Mouse (Mus musculus) thymus, postnatal 4 days (tissue): ENCODE measurements around the gene Spon1.

Experiments used
- DNase-seq: peaks from one replicate; pipeline ENCODE4 v3.0.0; 2021

Gene Spon1

GRCm38 (mm10) chr7:113845191-113845590 is 79.4 kb downstream of the Spon1 start:
- DNase-seq = no peak

- DNase-seq = no peak
Observed at GRCm38 (mm10) chr7:113846553-113846952, 80.8 kb downstream of the Spon1 start.

GRCm38 (mm10) chr7:113847041-113847819 is 81.4 kb downstream of the Spon1 start:
- DNase-seq = no peak

- no peak for DNase-seq
Observed at GRCm38 (mm10) chr7:113850389-113850788, 84.6 kb downstream of the Spon1 start.

DNA sequence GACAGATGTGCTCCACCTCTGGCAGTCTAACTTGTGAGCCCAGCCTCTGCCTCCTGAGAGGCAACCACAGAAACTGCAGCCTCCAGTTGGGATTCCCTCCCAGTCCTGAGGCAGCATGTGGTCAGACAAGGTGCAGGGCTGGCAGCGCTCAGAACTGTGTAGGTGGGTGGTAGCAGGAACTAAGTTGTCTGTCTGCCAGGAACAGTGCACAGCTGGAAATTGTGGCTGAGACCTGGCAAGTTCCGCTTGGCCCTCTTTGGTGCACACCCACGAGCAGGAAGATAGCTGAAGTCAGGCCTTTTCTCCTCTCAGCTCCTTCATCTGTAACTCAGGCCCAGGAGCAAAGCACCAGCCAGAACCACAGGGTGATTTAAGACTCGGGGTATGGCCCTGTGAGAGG is 89.6 kb downstream of the Spon1 start:
- DNase-seq = peak; percentile 38

DNA sequence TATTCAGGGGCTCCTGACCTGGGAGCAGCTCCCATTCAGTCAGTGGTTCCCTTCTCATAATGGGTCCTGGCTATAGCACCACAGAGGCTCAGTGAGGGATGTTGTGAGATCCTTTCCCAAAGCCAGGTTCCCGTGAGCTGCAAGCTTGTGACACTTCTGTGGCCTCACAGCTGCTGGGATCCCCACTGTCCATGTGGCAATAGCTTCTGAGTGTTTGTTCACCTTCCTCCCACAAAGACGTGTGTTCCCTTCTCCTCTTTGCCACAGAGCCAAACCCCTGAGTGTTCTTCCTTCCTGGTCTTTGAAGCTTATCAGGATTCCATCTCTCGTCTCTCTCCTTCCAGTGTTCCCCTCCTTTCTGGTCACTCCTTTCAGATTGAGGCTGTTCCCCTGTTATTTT is 90.3 kb downstream of the Spon1 start:
- no peak for DNase-seq

- no peak for DNase-seq
Observed at GRCm38 (mm10) chr7:113859480-113859881, 93.7 kb downstream of the Spon1 start.

DNA sequence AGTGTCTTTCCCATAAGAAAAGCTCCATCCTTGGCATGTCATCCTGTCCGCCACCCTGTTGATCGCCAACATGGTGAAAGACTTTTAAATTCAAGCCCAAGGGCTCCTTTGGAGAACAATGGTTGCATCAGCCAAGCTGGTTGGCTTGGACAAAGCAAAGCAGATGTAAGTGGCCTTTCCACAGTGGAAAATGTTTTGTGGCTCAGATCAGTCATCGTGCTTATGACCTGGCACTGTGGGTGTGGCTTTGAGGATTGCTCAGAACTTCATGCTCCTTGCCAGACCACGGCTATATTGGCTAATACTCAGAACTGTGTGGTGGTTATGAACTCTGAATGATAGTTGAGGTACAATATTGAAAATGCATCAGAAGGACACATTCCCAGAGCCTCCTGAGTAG is 96.2 kb downstream of the Spon1 start:
- DNase-seq = no peak

- DNase-seq = no peak
Observed at GRCm38 (mm10) chr7:113872846-113873245, 107.0 kb downstream of the Spon1 start.

DNA sequence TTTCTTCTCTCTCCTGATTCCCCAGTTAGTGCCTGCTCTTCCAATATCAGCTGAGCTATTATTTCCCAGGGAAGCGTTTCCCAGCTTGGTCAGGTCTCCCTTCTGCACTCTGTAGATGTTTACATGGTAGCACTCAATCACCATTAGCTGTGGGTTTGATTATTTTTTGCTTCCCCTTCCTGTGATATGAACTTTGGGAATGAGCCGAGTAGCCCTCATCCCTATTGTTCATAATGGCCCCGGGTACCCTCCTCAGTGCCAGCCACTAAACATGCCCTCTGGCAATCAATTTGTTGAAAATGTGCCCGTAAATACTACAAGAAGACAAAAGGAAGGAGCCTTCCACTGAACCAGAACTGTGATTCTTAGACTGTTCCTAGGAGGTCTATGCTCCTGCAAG is 111.7 kb downstream of the Spon1 start:
- DNase-seq = no peak

DNA sequence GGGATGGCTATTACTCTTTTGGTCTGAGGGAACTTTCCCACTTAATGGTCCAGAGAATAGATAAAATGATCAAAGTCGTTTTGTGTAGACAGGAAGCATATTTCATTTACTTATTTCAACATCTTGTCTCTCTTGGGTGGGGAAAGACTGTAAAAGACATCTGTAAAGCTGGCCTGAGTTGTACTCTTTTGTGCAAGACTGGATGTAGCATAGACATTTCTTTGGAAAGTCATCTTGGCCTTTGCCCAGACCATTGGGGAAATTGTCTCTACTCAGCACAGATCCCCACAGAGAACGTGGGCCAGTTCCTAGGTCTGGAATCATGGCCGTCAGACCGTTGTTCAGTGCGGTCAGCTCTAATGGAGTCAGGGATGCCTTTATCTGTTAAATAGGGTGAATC is 112.1 kb downstream of the Spon1 start:
- no peak for DNase-seq

DNA sequence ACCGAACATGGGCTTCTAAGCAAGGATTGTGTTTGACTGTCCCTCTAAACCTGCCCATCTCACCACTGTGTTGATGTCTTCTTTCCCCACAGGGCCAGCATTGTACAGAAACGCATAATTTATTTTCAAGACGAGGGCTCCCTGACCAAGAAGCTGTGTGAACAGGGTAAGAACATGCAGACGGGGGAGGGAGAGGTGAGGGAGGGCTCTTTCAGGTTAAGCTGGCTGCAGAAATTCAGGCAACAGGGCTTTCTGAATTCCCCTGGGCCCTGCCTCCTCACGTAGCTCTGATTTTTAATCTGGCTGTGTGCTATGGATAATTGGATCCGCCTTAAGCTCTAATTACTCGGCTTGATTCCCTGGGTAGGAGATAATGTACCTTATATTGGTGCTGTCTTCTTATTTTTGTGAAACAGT is 113.3 kb downstream of the Spon1 start:
- no peak for DNase-seq

DNA sequence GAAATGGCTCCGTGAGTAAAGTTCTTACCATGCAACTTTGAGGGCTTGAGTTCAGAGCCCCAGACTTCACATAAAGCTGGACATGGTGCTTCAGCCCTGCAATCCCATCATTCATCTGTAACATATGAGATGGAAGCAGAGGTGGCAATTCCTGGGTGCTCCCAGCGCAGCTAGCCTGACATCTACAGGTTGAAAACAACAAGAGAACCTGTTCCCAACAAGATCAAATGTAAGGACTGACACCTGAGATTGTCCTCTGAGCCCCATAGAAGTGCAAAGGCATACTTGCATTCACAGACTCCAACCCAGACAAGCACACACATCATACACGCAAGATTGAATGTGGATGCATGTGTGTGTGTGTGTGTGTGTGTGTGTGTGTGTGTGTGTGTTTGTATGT is 114.2 kb downstream of the Spon1 start:
- DNase-seq = no peak

GRCm38 (mm10) chr7:113890782-113891181 is 125.0 kb downstream of the Spon1 start:
- DNase-seq = no peak

DNA sequence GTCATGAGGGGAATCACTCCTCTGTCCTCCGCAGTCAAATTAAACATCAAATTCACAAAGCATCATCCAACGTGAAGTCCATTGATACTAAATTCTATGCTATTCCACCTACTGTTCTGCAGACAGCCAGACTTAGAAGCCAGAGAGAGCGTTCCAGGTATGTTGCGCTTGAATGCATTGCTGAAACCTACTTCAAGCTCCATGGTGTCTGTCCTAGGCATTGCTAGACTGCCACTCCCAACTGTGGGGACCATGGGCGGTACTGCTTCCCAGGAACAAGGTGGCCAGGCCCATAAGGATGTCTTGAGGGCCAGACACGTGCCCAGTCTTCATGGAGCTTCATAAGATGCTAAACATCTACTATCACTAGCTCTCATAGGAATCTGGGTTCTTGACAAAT is 125.7 kb downstream of the Spon1 start:
- DNase-seq = no peak

DNA sequence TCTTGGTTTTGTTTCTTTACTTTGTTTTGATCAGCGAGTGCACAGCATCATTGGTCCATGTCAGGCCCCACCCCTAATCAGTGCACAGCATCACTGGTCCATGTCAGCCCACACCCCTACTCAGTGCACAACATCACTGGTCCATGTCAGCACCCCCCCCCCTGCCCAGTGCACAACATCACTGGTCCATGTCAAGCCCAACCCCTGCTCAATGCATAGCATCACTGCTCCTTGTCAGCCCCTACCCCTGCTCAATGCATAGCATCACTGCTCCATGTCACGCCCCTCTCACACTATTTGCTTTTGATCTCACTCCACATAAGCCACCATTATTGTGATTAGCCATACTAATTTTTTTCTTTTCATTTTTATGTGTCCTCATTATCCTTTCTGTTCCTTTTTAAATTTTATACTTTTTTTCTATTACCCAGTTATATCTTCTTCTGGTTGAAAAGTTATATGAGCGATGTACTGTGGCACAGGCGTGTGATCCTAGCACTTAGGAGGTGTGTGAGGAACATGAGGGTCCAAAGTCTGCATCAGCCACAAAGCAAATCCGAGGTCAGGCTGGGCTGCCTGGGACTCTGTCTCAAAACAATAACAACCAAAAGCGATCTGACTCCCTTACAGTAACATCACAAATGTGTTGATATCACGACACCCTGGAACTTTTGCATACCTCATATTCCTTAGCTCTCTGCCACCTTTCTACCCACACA is 128.3 kb downstream of the Spon1 start:
- no peak for DNase-seq

DNA sequence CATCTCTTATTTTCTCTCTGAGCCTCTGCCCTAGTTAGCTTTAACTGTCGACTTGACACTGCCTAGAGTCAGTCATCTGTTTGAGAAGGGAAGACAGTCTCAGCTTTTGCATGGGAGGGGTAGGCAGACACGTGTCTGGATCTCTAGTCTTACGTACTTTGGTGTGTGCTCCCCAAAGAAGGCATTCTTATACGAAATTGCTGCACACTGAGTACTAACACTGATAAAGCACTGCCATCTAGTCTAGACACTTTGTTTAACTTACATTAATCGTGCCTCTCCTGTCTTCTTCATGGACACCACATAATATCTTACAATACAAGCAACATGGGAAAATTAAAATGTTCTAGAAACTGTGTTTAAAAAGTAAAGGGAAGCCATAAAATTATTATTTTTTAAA is 129.5 kb downstream of the Spon1 start:
- no peak for DNase-seq

DNA sequence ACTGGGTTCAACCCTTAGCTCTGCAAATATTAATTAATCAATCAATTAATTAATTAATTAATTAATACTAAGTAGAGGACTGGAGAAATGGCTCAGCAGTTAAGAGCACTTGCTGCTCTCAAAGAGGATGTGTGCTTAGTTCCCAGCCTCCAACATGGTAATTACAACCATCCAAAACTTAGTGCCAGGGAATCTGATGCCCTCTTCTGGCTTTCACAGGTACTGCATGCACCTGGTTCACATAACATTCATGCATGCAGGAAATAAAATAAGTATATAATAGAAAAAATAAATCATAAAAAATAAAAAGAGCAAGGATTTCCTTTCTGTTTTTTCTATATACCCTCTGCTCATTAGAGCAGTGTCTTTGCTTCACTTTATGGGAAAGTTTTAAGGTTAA is 132.6 kb downstream of the Spon1 start:
- peak; percentile 29 for DNase-seq

DNA sequence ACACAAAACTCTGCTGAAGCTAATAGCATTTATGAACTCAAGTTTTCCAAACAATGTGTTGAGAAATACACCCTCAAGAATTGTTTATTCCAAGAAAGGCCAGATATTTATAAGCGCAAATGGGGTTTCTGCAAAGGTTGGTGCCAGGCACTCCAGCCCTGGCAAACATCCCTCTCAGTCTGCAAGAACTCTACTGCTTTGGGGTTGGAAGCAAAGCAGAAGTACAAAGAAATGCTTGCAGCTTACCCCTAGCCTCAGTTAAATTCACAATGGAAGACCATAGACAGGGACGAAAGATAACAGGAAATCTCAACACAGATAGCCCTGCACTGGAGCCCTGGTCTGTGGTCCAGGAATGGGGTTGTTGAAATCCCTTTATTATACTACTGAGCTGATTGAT is 135.7 kb downstream of the Spon1 start:
- DNase-seq = no peak

- no peak for DNase-seq
Observed at GRCm38 (mm10) chr7:113901941-113902515, 136.2 kb downstream of the Spon1 start.

DNA sequence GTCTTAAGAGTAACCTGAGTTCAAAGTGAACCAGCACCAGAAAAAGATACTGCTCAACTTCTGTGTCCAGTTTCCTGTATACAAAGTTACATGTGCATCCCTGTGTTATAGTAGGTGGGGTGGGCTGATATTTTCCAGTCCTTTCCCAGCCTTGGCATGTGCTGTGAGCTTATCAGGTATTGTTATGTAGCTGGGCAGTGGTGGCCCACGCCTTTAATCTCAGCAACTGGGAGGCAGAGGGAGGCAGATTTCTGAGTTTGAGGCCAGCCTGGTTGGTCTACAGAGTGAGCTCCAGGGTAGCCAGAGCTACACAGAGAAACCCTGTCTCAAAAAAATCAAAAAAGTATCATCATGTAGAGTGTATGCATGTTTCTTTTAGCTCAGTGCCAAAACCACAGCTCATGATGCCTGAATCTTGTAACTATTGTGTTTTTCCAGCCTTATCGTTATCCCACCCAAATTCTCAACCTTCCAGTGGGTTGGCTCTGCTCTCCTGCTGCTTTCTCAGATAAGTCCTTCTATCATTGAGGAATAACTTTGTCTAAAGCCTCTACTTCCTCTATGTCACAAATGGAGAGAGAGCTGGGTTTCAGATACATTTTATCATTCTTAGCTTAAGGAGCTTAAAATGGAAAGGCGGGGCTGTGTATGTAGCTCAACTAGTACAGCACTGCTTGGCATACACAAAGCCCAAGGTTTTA is 137.5 kb downstream of the Spon1 start:
- no peak for DNase-seq

GRCm38 (mm10) chr7:113903939-113904338 is 138.1 kb downstream of the Spon1 start:
- no peak for DNase-seq

DNA sequence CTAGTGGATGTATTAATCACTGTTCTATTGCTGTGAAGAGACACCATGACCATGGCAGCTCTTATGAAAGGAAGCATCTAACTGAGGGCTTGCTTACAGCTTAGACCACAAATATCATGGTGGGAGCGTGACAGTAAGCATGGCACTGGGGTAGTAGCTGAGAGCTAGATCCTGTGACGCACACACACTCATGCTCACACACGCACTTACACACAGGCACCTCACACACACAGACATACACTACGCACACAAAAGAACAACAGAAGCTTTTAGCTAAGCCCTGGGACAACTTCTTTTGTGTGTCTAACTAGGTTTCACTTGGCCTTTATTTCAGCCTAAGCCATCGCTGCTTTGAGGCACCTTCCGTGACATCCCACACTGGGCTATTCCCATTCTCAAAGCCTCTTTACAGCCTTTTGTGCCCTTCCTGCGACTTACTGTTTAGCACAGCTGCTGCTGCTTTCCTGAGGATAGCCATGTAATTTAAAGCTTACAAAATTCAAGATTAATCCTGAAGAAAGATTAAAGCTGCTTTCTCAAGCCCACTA is 138.6 kb downstream of the Spon1 start:
- DNase-seq = no peak
